In genomic region chr13:45491991-45492732, GRCm38 (mm10) we compare ENCODE assay signal across 17 mouse cellular contexts. TPM values are rescaled to one million over a fixed set of nuclear protein-coding genes. Genes with fewer than 3 reads are reported as not detected.
DNase-seq lines count a peak whose midpoint lies in the region; ATAC-seq lines count a peak whose summit lies in the region.
"Had no signal": no experiment of that assay in that cellular context is flagged by ENCODE, and none has a peak within 500 bp of the region (broad histone marks: within the 10 kb centered on the region; RNA-seq: fewer than 3 reads in every experiment).

No protein-coding gene starts in this region.

- WGBS in heart, embryonic 10.5 days: 83% methylated on average over 8 of the region's 8 CpGs
- 77% methylated on average over 8 of the region's 8 CpGs for WGBS in liver, embryonic 11.5 days

- H3K9me3 ChIP-seq in heart, embryonic 10.5 days: no peaks in the 10 kb centered on the region
- no peaks in the 10 kb centered on the region for H3K9me3 ChIP-seq in liver, embryonic 11.5 days (ENCODE audit: control insufficient read depth, low read length)
- H3K9me3 ChIP-seq: embryonic facial prominence, embryonic 15.5 days; midbrain, embryonic 10.5 days had no signal

- H3K27me3 ChIP-seq in heart, embryonic 10.5 days (ENCODE audit: insufficient read depth, poor library complexity, severe bottlenecking): no peaks in the 10 kb centered on the region
- H3K27me3 ChIP-seq in liver, embryonic 11.5 days (replicated peaks; ENCODE audit: control insufficient read depth, insufficient read depth, low read length): no peaks in the 10 kb centered on the region
- H3K27me3 ChIP-seq: embryonic facial prominence, embryonic 15.5 days had no signal

- no peak overlapping the region for H3K4me3 ChIP-seq in heart, embryonic 10.5 days
- H3K4me3 ChIP-seq in liver, embryonic 11.5 days (ENCODE audit: low read depth, low read length): no peak overlapping the region
- H3K4me3 ChIP-seq: embryonic facial prominence, embryonic 15.5 days; midbrain, embryonic 10.5 days had no signal

- no peaks in the 10 kb centered on the region for H3K36me3 ChIP-seq in heart, embryonic 10.5 days
- H3K36me3 ChIP-seq in liver, embryonic 11.5 days (ENCODE audit: control insufficient read depth, insufficient read depth, low read length): no peaks in the 10 kb centered on the region
- H3K36me3 ChIP-seq: embryonic facial prominence, embryonic 15.5 days; midbrain, embryonic 10.5 days had no signal

- no peak overlapping the region for H3K9ac ChIP-seq in liver, embryonic 11.5 days (ENCODE audit: low read depth, low read length)
- H3K9ac ChIP-seq: embryonic facial prominence, embryonic 15.5 days; hindbrain, embryonic 14.5 days had no signal

- H3K27ac ChIP-seq in heart, embryonic 10.5 days: no peak overlapping the region
- no peak overlapping the region for H3K27ac ChIP-seq in liver, embryonic 11.5 days (ENCODE audit: low read depth, low read length)
- H3K27ac ChIP-seq: embryonic facial prominence, embryonic 15.5 days; hindbrain, embryonic 14.5 days; midbrain, embryonic 10.5 days had no signal

- no peak overlapping the region for H3K4me2 ChIP-seq in liver, embryonic 11.5 days
- H3K4me2 ChIP-seq: embryonic facial prominence, embryonic 15.5 days; hindbrain, embryonic 14.5 days had no signal

- peak; percentile 68 for DNase-seq in heart, embryonic 10.5 days (ENCODE audit: low spot score)
- DNase-seq in heart, adult 8-10 months (ENCODE audit: low spot score): no peak
- peak; percentile 35 for DNase-seq in testis, postnatal 10 days (ENCODE audit: low spot score)
- no peak for DNase-seq in testis, postnatal 14 days (ENCODE audit: low spot score)
- DNase-seq in liver, embryonic 11.5 days (ENCODE audit: low spot score): peak; percentile 28
- DNase-seq in embryo, embryonic 10.5 days (ENCODE audit: low spot score): no peak
- no peak for DNase-seq in cerebellum, postnatal 25 days
- no peak for DNase-seq in thymus, postnatal 36 days
- DNase-seq: adrenal gland, adult 8-10 months; cerebellum, postnatal 14 days; heart, adult 18-20 months; spleen, adult 18-20 months; thymus, adult 2 months had no signal

- ATAC-seq in liver, embryonic 11.5 days (replicated peaks; ENCODE audit: low FRiP score): 0 out of 2 replicates have a peak, but pooled peaks have one; percentile 31
- ATAC-seq: forebrain, embryonic 16.5 days had no signal

- H3K4me1 ChIP-seq in heart, embryonic 10.5 days: peaks cover 12% of the 10 kb centered on the region
- no peaks in the 10 kb centered on the region for H3K4me1 ChIP-seq in liver, embryonic 11.5 days (replicated peaks; ENCODE audit: control insufficient read depth, insufficient read depth, low read length)
- H3K4me1 ChIP-seq: embryonic facial prominence, embryonic 15.5 days; midbrain, embryonic 10.5 days had no signal

RNA-seq across cellular contexts. Expression of gene Gmpr, which starts 15.1 kb away (rescaled TPM):
- 133 and 207 TPM in 2 replicates for polyA plus RNA-seq in heart, embryonic 10.5 days (2016; fragmentation: Nextera tagmentation; extraction: Ambion mirVana)
- 100 to 1,000 TPM; 152 to 199 (median 170) TPM for total RNA-seq in heart, adult 8-10 months (2022)
- 200 and 221 TPM in 2 replicates for polyA plus RNA-seq in liver, embryonic 11.5 days (2014; fragmentation: Nextera tagmentation; extraction: Ambion mirVana)

Comparison
In these comparisons a context has a peak if more than half of its experiments do, and no peak if none do; other contexts are left out.
1. DNase-seq: peak in heart, embryonic 10.5 days (single experiment), testis, postnatal 10 days (single experiment) and liver, embryonic 11.5 days (single experiment); none in heart, adult 8-10 months (single experiment), testis, postnatal 14 days (single experiment), embryo, embryonic 10.5 days (single experiment), cerebellum, postnatal 25 days (0 of 2) and thymus, postnatal 36 days (0 of 2).